Mouse (Mus musculus) hindbrain, embryonic 15.5 days (tissue): ENCODE measurements at regions not wholly inside any gene's neighbourhood (a gene's known extent, or its start where the extent isn't known, plus 50 kb on each side); places are given as distances from the start of the nearest gene placed in this dataset.

Source experiments
- ATAC-seq: fragments of 200-750 bp; cut with Nextera tagmentation; 2 replicates; pipeline ENCODE4 v1.8.0; 2017; ENCODE audit warnings: low read depth, moderate number of reproducible peaks, moderate TSS enrichment; ENCODE audit not compliant: low FRiP score
- H3K27ac ChIP-seq: fragments of 300-500 bp; sonication (generic); replicated peaks from 2 replicates; pipeline ENCODE4 v1.5.1; 2015; ENCODE audit warnings: mild to moderate bottlenecking, inconsistent platforms
- H3K27me3 ChIP-seq: fragments of 300-500 bp; sonication (generic); 2 replicates; pipeline ENCODE4 v1.6.1; 2015; ENCODE audit warnings: control low read depth, inconsistent platforms
- H3K36me3 ChIP-seq: fragments of 300-500 bp; sonication (generic); 2 replicates; pipeline ENCODE4 v1.6.1; 2015; ENCODE audit warnings: control low read depth, inconsistent platforms
- H3K4me1 ChIP-seq: fragments of 300-500 bp; sonication (generic); replicated peaks from 2 replicates; pipeline ENCODE4 v1.6.1; 2015; ENCODE audit warnings: control low read depth, inconsistent platforms
- H3K4me2 ChIP-seq: fragments of 300-500 bp; sonication (generic); 2 replicates; pipeline ENCODE4 v1.6.1; 2015; ENCODE audit warnings: moderate library complexity, mild to moderate bottlenecking, inconsistent platforms
- H3K4me3 ChIP-seq: fragments of 300-500 bp; sonication (generic); 2 replicates; pipeline ENCODE4 v1.5.1; 2015; ENCODE audit warnings: mild to moderate bottlenecking, inconsistent platforms
- H3K9ac ChIP-seq: fragments of 300-500 bp; sonication (generic); 2 replicates; pipeline ENCODE4 v1.6.1; 2015; ENCODE audit warnings: inconsistent platforms
- H3K9me3 ChIP-seq: fragments of 300-500 bp; sonication (generic); 2 replicates; pipeline ENCODE4 v1.6.1; 2016; ENCODE audit warnings: control low read depth, inconsistent platforms
- WGBS: fragments of 180-500 bp; shearing (Covaris S2); methylation state at CpG from one replicate; pipeline ENCODE4 v1.1.7; 2015; 5-methylcytosine and 5-hydroxymethylcytosine counted together

DNA sequence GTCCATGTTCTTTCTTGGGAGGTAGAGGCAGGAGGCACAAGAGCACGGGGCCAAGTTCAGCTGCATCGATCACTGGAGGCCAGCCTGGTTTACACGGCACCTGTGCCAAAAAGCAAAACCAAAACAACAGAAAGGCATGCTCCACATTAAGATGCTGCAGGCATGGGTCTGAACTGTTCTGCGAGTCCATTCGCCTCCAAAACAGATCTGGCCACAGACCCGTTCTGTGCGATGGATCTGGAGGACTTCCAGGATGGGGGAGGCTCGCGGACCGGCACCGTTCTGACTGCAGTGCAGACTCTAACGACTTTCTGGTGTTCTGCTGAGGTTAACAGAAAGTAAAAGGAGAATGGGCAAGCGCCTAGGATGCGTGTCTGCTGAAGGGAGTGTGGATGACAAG is 52.3 kb downstream of the A230072I06Rik start:
- peak overlapping the region; percentile 54; the same call in 1 of the 2 replicates for H3K27ac ChIP-seq
- H3K9me3 ChIP-seq, result no peaks in the 10 kb centered on the region
- H3K36me3 ChIP-seq, result no peaks in the 10 kb centered on the region
- H3K27me3 ChIP-seq, result peaks cover 40% of the 10 kb centered on the region
- ATAC-seq, result peak; percentile 52
- H3K4me3 ChIP-seq, result no peak overlapping the region
- WGBS, result 64% methylated on average over 14 of the region's 14 CpGs
- H3K4me1 ChIP-seq, result peaks cover 48% of the 10 kb centered on the region
- H3K9ac ChIP-seq, result no peak overlapping the region
- H3K4me2 ChIP-seq, result no peak overlapping the region

DNA sequence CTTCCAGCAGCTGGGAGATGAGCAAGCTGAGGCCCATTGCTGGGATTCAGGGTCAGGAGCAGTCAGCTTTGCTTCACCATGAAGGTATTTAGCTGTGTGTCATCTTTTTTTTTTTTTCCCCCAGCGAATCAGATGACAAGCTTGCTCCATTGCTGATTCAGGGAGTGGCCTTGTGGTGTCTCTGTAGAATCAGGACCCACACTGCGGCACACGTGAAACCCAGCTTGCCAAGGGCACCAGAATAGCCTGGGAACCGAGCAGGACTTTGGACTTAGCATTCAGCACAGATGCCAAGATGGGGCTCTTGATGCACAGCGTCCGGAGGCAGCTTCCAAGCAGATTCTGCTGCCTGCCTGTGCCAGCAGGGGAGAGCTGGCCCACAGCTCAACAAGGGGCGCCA is 53.0 kb downstream of the A230072I06Rik start:
- Histone ChIP-seq H3K36me3 (no peaks in the 10 kb centered on the region), H3K4me2 (no peak overlapping the region), H3K9me3 (no peaks in the 10 kb centered on the region), H3K4me3 (no peak overlapping the region), H3K27ac (peak overlapping the region; percentile 14; the same call in 1 of the 2 replicates), H3K4me1 (peaks cover 46% of the 10 kb centered on the region), H3K9ac (no peak overlapping the region), H3K27me3 (peaks cover 44% of the 10 kb centered on the region)
- peak; percentile 29 for ATAC-seq
- WGBS, result 69% methylated on average over 7 of the region's 7 CpGs

DNA sequence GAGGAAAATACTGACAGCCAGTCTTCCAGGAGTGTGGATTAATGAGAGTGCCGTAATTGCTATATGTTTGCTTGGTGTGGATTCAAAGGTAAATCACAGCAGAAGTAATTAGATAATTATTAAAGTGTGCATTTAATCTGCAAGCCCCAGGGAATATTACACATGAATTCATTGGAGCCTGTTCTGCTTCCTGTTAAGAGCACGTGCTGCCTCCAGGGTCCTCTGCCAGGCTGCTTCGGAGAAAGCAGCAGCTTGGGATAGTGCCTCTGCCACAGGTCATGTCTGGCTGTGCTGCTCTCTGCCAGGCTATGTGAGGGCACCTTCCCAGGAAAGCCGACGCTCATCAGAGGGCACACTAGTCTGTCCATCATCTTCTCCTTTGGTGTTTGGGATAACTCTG is 55.5 kb downstream of the A230072I06Rik start:
- Histone ChIP-seq H3K36me3 (no peaks in the 10 kb centered on the region), H3K4me3 (no peak overlapping the region), H3K27me3 (peaks cover 48% of the 10 kb centered on the region), H3K9ac (no peak overlapping the region), H3K4me1 (peaks cover 26% of the 10 kb centered on the region), H3K4me2 (no peak overlapping the region), H3K27ac (no peak overlapping the region), H3K9me3 (no peaks in the 10 kb centered on the region)
- ATAC-seq, result no peak
- 41% methylated on average over 5 of the region's 5 CpGs for WGBS

DNA sequence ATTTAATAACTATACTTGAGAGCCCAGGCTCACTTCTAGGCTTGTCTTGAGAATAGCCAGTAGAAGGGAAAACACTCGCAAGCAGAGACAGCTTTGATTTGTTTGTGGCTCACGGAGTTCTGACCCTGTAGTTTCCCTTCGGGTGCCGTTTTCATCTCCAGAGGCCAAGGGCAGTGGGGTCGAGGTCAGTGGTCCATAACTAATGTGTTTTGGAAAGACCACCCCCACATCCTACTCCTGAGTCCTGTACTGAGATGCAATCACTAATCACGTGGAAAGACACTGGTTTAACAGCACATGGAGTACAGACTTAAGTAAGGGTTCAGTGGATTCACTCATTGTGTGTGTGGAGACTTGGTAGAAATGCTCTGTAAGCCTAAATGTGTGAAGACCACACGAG is 56.0 kb downstream of the A230072I06Rik start:
- Histone ChIP-seq H3K4me1 (peaks cover 26% of the 10 kb centered on the region), H3K27me3 (peaks cover 44% of the 10 kb centered on the region), H3K27ac (no peak overlapping the region), H3K4me2 (no peak overlapping the region), H3K9me3 (no peaks in the 10 kb centered on the region), H3K9ac (no peak overlapping the region), H3K4me3 (no peak overlapping the region), H3K36me3 (no peaks in the 10 kb centered on the region)
- no peak for ATAC-seq
- WGBS, result 35% methylated on average over 7 of the region's 7 CpGs

DNA sequence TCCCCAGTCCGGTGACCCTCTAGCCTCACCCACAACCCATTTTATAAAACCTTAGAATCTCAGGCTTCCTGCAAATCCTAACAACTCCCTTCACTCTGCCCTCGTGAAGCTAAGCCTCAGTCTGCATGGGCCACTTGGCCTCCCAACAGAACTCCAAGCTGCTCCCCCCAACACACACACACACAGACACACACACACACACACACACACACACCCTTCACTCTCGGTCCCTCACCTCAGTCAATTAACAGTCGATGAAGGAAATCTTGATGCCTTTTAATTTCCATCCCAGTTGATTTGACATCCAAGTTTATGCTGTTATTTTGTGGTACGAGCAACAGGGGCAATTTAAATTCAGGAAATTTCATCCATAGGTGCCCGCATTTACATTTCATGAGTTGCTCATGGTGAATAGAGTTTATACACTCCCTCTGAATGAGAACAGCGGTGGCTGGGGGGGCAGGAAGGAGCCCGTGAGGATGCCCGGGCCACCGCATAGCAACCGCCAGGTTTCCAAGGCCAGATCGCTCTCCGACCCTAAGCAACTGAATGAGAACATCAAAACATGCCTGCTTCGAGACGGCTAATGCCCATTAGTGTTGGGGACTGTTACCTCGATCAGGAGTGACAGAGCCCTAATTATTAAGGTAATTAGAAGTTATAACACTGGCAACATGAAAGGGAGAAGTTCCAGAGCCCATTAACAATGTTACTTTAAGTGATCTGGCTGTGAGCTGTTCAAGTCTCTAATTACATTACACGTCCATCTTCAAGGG is 55.8 kb upstream of the Sox1 start:
- no peak for ATAC-seq
- H3K27ac ChIP-seq, result no peak overlapping the region
- H3K9ac ChIP-seq, result no peak overlapping the region
- H3K4me1 ChIP-seq, result peaks cover 4% of the 10 kb centered on the region
- no peaks in the 10 kb centered on the region for H3K9me3 ChIP-seq
- H3K27me3 ChIP-seq, result peaks cover 27% of the 10 kb centered on the region; the same call in 1 of the 2 replicates
- H3K4me3 ChIP-seq, result no peak overlapping the region
- H3K4me2 ChIP-seq, result no peak overlapping the region
- H3K36me3 ChIP-seq, result no peaks in the 10 kb centered on the region
- WGBS, result 29% methylated on average over 17 of the region's 17 CpGs

DNA sequence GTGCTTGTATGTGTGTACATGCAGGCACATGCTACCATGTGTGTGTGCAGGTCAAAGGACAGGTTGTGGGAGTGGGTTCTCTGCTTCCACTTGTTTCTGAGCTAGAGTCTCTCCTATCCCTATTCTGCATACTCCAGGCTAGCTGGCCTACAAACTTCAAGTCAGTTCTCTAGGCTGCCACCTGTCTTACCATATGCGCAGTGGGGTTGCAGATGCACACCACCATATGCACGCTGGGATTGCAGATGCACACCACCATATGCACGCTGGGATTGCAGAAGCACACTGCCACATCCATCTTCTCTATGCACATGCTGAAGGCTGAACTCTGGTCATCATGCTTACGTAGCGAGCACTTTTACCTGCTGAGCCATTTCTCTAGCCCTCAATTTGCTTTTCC is 54.1 kb upstream of the Sox1 start:
- Histone ChIP-seq H3K4me2 (no peak overlapping the region), H3K27me3 (peaks cover 21% of the 10 kb centered on the region; the same call in 1 of the 2 replicates), H3K9me3 (no peaks in the 10 kb centered on the region), H3K9ac (no peak overlapping the region), H3K4me1 (no peaks in the 10 kb centered on the region; the same call in 1 of the 2 replicates), H3K27ac (no peak overlapping the region), H3K4me3 (no peak overlapping the region), H3K36me3 (no peaks in the 10 kb centered on the region)
- no peak for ATAC-seq
- 80% methylated on average over 5 of the region's 5 CpGs for whole genome bisulfite sequencing
